Mouse (Mus musculus) testis, adult 2 months (tissue): ENCODE measurements at regions not wholly inside any gene's neighbourhood (a gene's known extent, or its start where the extent isn't known, plus 50 kb on each side); places are given as distances from the start of the nearest gene placed in this dataset.

Experiments used
- CTCF ChIP-seq: fragments of 200-500 bp; IDR thresholded peaks from 2 replicates; pipeline ENCODE4 v1.5.1; 2012; ENCODE audit warnings: low read depth, mild to moderate bottlenecking, inconsistent platforms, low read length, moderate library complexity; ENCODE audit not compliant: control insufficient read depth, insufficient read depth, insufficient replicate concordance
- POLR2A ChIP-seq: fragments of 200-500 bp; IDR thresholded peaks from 2 replicates; pipeline ENCODE4 v1.6.1; 2012; ENCODE audit warnings: low read depth, mild to moderate bottlenecking, inconsistent platforms, low read length, moderate library complexity; ENCODE audit not compliant: control insufficient read depth

GRCm38 (mm10) chr2:124751832-124752231 is 316.1 kb upstream of the Slc24a5 start:
- TF ChIP-seq POLR2A (no peak), CTCF (no peak)
